Mouse (Mus musculus): ENCODE results near the gene Map3k11.

The Map3k11 gene

DNA sequence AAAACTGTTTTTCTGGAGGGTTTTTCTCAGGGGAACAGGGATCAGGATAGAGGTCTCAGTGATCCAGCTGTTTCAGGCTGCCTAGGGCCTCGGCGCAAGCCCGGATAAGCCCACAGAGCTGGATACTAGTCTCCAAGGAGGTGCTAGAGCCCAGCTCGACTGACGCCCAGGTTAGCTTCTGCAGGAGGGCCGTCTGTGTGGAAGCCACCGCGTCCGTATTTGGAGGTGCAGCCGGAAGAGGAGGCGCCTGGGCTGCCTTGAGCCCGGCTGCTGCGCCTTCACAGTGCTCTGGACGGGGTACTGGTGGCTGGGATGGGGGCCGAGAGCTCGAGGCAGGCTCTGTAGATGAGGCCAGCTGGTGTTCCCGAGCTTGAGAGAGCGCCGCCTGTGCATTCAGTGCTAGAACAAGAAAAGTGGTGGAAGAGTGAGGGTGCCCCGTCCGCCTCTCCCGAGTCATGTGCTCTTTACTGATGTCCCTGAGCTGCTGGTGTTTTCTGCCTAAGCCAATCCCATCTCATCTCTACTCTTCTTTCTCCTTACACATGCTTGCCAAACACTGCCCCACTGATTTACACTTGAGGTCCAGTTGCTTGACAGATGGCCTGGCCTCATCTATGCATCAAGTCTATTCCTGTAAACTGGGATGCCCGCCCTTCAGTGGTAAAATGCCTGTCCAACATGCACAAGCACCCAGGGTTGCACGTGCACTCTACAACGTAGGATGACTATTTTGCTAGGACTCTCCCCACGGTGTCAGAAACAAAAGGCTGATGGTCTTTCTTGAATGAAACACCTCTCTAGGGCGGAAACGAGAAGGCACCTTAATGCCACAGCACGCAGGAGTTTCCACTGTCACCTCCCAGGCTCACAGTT, 42.0 kb downstream of the Map3k11 start:
- no peak for DNase-seq (ENCODE audit: low read depth, low spot score)

DNA sequence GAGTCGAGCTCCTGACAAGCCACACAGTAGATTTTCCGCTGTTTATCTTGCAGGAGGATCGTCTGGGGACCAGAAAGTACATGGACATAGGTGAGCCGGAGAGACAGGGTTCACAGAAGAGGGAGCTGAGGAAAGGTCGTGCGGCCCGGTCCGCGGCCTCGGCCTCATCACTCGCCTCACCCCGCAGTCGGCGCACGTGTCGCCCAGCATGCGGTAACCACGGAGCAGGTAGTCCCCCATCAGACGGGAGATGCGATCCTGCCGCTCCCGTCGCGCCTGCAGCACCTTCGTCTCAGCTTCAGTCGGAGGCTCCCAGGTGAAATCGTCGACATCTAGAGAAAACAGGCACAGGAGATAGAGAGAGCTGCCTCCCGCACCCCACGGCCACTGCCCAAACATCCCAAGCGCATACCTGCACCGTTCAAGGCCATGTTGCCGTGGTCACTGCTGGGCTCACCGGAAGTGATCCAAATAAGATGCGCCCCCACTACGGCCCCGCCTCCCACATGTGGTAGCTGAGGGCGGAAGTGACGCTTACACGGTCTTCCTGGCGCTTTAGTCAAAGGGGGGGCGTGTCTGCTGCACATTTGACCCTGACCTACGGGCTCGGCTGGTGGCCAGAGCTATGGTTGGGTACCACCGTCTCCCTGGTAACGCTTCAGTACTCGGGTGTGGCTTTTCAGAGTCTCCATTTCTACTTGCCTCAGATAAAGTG, 42.9 kb downstream of the Map3k11 start:
- DNase-seq (ENCODE audit: low read depth, low spot score): peak; percentile 94

DNA sequence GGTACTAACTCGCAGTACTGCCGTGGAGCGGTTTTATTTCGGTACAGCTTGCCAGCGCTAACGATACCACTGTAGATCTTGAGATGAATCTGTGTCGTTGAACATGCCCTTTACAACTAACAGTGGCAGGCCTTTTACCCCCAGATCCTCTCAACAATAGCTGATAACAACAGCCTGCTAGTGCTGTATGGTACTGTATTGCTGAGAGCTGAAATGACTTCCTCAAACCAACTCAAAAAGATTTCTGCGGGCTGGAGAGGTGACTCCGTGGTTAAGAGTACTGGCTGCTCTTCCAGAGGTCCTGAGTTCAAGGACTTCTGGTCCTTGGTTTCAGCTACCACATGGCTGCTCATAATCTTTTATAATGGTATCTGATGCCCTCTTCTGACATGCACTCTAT, 45.8 kb downstream of the Map3k11 start:
- no peak for DNase-seq (ENCODE audit: low read depth, low spot score)

DNA sequence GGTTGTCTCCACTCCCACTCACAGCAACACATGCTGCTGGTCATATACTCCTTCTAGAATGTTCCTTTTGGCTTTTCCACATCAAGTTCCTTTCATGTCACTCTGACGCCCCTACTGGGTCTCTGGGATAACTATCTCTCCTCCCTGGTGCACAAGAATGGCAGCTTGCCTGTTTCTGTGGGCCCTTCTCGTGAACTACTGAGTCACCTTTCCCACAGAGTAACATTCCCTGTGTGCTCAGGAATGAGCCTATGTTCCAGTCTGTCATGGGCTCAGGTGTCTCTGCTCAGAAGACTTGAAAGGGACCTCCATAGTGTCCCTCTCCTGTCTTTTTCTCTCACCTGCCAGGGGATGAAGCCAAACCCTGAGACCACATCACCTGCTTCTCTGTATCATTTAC, 50.9 kb downstream of the Map3k11 start:
- no peak for DNase-seq (ENCODE audit: low read depth, low spot score)

DNA sequence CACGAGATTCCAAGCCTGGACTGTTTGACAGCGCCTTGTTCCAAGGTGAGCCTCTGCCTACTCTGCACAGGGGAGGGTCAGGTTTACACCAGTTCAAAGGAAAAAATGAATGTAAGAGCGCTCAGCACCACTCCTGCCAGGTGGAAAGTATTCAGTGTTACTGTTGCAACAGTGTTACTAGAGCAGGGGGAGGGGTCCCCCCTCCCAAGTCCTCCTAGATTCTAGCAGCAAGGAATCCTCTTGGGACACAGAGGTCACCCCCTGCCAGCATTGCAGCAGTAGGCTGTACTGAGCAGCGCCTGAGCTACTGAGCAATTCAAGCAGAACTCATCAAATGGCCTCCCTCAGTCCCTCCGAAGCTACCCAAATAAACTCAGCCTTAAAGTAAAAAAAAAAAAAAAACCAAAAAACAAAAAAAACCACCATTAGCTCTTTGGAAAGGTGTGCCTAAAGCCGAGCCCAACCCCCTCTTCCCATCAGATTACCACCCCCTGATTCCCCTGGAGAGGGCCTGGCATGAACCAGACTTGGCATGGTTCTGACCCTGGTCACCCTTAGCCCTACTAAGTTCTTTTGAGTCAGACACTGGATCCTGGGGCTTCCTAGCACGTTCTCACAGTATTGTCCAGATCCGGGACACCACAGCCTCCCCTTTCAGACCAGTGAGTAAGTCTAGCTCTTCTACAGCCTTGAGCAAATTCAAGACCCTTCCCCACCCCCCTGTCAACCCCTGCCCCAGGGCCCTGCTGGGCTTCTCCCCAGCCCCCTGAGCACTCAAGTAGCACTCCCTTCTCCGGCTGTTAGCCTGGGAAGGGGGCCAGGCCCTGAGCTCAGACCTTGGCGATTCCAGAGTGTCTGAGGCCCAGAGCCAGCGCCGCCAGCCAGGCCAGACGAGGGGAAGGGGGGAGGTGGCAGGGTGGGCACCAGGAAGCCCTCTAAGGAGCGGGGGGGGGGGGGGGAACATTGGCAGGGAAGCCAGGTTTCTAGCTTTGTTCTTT, 52.1 kb downstream of the Map3k11 start, which contains the start of gene Ltbp3:
Ltbp3 (plus strand) TSS at position 585 of the 998 bp plus-strand sequence.
- DNase-seq (ENCODE audit: low read depth, low spot score): no peak

DNA sequence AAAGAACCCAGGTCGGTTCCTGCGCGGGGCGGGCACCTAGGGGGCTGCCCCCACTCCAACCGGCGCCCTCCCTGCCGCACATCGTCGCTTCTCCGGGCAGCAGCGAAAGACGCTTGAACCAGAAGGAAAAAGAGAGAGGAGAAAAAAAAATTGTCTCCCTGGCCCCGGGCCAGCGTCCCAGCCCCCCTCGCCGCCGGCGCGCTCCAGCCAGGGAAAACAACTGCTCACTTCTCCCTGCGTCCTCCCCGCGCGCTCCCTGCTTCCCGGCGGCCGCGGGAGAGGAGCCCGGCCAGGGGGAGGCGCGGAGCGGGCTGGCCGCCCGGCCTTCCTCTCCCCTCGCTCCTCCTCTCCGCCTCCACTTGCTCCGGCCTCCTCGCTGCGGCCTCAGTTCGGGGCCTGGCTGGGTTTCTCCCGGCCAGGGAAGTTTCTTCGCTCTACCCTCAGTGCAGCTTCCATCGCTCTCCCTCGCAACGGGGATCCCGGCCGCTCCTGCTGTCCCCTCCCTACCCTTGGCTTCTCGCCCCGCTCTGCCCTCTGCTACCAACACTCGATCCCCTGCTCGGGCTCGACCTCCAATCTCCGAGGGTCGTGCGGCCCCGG, 53.2 kb downstream of the Map3k11 start:
- no peak for DNase-seq (ENCODE audit: low read depth, low spot score)

DNA sequence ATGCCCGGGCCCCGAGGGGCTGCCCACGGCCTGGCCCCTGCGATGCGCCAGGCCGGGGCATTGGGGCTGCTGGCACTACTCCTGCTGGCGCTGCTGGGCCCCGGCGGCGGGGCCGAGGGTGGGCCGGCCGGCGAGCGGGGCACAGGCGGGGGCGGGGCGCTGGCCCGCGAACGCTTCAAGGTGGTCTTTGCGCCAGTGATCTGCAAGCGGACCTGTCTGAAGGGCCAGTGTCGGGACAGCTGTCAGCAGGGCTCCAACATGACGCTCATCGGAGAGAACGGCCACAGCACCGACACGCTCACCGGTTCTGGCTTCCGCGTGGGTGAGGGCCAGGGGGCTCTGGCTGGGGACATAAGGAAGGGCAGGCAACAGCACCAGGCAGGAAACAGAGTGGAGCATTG, 53.7 kb downstream of the Map3k11 start:
- no peak for DNase-seq (ENCODE audit: low read depth, low spot score)

DNA sequence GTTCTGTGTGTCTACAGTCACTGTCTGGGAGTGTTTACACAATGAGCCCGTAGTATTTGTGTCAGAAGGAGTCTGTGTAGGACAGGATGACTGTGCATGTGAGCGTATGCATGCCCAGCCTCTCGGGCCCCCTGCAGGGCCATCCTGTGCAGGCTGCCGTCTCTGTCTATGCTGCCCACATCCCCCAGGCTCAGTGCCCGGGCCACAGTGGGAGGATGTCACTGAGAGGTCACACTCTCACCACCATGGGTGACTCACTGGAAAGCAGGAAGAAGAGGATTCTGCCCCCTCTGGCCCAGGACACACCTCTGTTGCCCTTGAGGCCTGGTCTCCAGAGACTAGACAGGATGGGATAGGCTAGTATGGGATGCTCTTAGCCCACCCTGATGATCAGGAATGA, 55.0 kb downstream of the Map3k11 start:
- DNase-seq (ENCODE audit: low read depth, low spot score): no peak

DNA sequence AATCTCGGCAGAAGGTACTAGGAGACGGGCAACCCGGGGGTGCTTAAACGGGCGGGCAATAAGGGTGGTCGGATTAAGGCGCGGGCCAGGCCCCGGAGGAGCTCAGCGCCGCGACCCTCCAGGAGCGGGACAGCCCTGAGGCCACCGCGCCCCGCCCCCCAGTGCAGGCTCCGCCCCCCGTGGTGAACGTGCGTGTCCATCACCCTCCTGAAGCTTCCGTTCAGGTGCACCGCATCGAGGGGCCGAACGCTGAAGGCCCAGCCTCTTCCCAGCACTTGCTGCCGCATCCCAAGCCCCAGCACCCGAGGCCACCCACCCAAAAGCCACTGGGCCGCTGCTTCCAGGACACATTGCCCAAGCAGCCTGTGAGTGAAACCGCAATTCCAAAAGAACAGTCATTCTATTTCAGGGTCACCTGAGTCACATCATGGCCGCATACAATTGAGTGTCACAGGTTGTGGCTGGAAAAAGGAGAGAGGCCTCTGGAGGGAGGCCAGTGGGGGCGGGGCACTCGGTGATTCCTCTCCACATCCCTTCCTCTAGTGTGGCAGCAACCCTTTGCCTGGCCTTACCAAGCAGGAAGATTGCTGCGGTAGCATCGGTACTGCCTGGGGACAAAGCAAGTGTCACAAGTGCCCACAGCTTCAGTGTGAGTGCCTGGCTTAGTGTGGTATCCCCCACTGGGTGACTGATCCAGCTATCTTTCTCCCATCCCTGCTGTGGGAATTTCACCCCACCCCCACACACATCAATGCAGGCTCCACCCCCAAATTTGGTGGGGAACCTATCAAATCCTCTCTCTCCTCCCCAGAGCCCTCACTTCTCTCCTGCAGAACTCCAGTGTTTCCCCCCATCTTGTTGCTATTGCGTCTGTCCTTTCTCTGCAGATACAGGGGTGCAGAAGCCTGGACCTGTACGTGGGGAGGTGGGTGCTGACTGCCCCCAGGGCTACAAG, 57.5 kb downstream of the Map3k11 start:
- DNase-seq (ENCODE audit: low read depth, low spot score): no peak

DNA sequence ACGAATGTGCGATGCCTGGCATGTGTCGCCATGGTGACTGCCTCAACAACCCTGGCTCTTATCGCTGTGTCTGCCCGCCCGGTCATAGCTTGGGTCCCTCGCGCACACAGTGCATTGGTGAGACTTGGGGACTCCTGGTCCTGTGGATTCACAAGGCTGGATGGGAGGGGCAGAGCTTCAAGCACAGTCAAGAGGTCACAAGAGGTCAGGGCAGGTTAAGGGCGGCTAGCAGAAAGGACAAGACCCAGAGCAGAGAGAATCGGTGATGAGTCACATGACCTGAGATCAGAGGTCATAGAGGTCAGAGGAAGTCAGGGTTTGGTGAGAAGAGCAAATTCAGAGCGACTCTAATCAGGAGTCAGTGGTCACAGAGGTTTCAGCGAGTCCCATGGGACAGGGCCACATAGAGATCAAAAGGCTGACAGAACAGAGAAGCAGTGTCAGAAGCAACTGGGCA, 58.4 kb downstream of the Map3k11 start:
- no peak for DNase-seq (ENCODE audit: low read depth, low spot score)

DNA sequence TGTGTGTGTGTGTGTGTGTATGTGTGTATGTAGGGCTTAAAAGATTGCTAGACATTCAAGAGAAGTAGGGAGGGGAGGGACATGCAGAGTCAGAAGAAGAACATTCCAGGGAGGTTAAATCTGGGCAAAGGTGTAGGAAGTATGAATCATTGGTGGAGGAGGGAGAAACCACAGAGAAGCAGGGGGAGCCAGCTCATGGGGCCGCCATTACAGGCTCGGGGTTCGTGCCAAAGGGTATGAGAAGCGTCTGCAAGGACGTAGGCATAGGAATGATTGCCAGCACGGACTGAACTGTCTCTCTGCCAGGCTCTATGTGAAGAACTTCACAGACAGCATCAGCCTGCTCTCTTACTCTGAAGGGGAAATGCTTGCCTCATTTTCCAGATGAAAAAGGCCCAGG, 60.9 kb downstream of the Map3k11 start:
- DNase-seq (ENCODE audit: low read depth, low spot score): no peak

DNA sequence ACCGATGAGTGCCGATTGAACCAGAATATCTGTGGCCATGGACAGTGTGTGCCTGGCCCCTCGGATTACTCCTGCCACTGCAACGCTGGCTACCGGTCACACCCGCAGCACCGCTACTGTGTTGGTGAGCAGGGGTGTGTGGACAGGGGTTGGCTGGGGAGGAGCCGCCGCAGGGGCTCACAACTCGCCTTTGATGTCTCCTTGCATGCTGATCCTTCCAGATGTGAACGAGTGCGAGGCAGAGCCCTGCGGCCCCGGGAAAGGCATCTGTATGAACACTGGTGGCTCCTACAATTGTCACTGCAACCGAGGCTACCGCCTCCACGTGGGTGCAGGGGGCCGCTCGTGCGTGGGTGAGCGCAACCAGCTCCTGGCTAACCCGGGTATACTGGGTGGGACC, 62.4 kb downstream of the Map3k11 start:
- DNase-seq (ENCODE audit: low read depth, low spot score): no peak

DNA sequence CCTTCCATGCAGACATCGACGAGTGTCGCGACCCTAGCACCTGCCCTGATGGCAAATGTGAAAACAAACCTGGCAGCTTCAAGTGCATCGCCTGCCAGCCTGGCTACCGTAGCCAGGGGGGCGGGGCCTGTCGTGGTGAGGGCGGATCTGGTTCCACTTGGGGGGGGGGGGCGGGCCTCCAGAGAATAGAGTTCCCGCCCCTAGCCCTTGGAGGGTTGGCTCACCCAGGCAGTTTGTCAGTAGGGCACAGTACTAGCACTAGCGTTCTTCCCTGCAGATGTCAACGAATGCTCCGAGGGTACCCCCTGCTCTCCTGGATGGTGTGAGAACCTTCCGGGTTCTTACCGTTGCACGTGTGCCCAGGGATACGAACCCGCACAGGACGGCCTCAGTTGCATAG, 63.2 kb downstream of the Map3k11 start:
- DNase-seq (ENCODE audit: low read depth, low spot score): no peak
